Mouse (Mus musculus) MEL (cell line): ENCODE results near the gene Fgf8.

Source experiments
- CTCF ChIP-seq, 3 experiments: IDR thresholded peaks in 2 of 3; conservative IDR thresholded peaks in 1 of 3; 2 replicates each; pipeline ENCODE4 v1.5.1; 2011 to 2012; ENCODE audit warnings: low read length in 3 of 3, low read depth in 2 of 3, mild to moderate bottlenecking in 2 of 3, improper control_type of control experiment in 1 of 3, inconsistent platforms in 1 of 3, mixed read lengths in 1 of 3, moderate library complexity in 1 of 3; ENCODE audit not compliant: control insufficient read depth in 1 of 3, insufficient read depth in 1 of 3, poor library complexity in 1 of 3, severe bottlenecking in 1 of 3
- RCOR1 ChIP-seq: IDR thresholded peaks from 2 replicates; pipeline ENCODE4 v1.6.1; 2012; ENCODE audit warnings: low read depth, mild to moderate bottlenecking, inconsistent platforms, low read length, improper control_type of control experiment
- SMC3 ChIP-seq: IDR thresholded peaks from 2 replicates; pipeline ENCODE4 v1.6.1; 2011; ENCODE audit warnings: low read depth, low read length, improper control_type of control experiment

GRCm38 (mm10) chr19:45740817-45741216, 1.9 kb downstream of the Fgf8 start:
- TF ChIP-seq RCOR1 (no peak), SMC3 (no peak), CTCF (IDR thresholded peaks at IDR 0.05 in 2 of 3, conservative IDR thresholded peaks at IDR 0.05 in 1 of 3; ENCODE audit: control insufficient read depth in 1 of 3, insufficient read depth in 1 of 3, low read depth in 2 of 3, low read length in 3 of 3, poor library complexity in 1 of 3, severe bottlenecking in 1 of 3) (no peak)
